Mouse (Mus musculus) mammary gland, adult 2 months (tissue): ENCODE data around the gene Gpr153. TPM values are rescaled to one million over a fixed set of nuclear protein-coding genes. Genes with fewer than 3 reads are reported as not detected.

ENCODE experiments used
- polyA plus RNA-seq: library from polyadenylated mRNA; depleted of rRNA; stranded (reverse); fragments of >200 nt; gene quantifications from 2 replicates; pipeline ENCODE4 v1.2.3, GENCODE M21; 2012; ENCODE audit warnings: low replicate concordance; rRNA removed

Gene Gpr153
- polyA plus RNA-seq: 44.3 and 85.3 TPM in 2 replicates

DNA sequence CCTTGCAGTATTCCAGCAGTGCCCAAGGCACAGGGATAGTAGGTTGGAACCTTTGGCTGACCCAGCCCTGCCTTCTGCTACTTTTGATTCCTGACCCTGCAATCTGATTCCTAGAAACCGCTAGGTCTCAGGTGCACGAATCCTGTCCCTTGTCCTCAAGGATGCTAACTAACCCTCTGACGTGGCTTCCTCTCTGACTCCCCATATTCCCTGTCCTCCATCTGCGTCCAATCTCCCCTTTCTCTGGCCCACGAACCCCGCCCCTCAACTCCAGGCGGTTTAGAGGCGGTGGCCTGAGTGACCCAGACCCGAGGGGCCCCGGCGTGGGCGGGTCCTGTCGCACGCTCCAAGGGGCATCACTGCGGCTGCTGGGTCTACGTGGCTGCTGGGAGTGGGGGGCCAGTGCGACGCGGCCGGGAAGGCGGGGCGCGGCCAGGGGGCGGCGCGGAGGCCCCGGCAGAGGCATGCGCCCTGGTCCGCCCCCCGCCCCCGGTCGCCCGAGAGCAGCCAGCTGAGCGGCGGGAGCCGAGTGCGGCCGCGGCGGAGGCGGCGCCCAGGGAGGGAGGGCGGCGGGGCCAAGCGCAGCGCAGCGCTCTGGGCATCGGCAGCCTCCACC is at the start of gene Gpr153:
Gpr153 (plus strand) TSS at position 612 of the 616 bp plus-strand sequence.

DNA sequence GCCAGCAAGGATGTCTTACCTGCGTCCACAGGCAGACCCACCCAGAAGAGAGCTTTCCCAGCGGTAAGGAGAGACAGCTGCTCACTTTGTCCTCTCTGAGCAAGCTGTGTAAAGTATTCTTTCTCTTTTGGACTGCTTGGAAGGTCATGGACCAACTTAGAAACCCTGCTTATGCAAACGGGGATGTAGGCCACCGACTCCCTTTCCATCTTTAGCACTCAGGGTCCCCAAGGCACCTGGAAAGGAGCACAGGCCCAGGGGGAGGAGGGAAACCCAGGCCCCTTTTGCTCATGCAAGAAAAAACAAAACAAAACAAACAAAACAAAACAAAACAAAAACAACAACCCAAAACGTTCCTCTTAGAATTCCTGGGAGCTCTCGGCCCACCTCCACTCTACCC is 17.5 kb downstream of the Gpr153 start, which contains the start of gene Hes3:
Hes3 (minus strand) TSS at position 101 of the 400 bp plus-strand sequence.

DNA sequence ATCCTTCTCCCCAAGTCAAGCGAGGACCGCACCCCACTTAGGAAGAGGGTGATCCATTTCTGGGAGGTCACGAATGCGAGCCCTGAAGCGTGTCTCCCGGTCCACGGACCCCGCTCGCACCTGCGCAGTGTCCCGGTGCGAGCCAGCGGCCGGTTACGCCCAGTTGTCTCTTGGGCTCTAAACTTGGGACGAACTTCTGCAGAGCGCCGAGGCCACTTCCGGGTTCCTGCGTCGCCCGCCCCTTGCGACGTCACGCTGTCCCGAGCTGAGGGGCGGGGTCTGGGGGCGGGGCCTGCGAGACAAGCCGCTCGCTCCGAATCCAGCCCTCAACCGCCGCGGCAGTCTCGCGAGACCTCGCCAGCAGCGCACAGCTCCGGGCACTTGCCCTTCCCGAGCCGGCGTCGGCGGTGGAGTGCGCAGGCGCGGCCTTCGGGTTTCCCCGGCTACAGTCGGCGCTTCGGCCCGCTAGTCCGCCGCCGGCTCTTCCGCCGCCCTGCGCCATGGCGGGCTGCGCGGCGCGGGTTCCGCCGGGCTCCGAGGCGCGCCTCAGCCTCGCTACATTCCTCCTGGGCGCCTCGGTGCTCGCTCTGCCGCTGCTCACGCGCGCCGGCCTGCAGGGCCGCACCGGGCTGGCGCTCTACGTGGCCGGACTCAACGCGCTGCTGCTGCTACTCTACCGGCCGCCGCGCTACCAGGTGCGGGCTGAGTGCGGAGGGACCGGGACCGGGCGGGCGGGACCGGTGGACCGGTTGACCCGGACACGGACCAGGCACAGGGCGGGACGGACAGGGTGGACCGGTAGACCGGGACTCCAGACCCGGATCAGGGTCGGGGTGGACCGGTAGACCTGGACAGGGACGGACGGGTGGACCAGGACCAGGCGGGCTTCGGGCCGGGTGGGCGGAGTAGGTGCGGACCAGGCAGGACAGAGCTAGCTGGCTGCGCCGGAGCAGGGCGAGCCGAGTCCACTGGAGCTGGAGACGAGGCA is 23.1 kb downstream of the Gpr153 start, which contains the start of gene Icmt:
Icmt (plus strand) TSS at position 354 of the 988 bp plus-strand sequence.

DNA sequence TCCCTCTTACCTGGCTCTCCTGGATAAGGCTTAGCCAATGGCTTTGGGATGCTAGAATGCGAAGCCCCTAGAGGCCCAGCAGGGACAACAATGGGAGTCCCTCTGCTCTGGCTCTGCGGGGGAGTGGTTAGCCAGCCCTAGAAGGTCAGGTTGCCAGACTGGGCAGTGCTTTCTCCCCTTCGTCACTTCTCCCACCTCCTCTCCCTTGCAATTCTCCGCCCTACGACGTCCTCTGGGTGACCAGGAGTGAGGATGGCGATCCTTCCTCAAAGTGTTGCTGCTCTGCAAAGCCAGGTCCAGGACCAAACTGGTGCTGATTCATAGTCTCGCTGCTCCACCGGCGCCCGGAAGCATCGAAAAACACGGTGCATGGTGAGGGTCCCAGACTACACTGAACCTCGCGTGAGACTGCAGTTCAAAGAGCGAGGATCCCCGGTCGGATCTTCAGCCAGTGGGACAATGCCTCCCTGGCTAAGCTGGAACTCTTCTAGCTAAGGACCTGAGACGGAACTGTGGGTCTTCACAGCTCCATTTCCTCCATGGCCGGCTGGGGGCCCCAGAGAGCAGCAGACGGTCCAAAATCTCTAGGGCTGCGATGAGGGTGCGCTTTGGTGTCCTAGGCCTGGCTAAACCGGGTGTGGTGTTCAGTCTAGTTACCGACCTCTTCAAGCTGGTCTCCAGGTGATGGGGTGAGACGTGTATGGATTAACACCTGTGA is 44.6 kb downstream of the Gpr153 start, which contains the start of gene Rnf207:
Rnf207 (minus strand) TSS at position 477 of the 718 bp plus-strand sequence.

DNA sequence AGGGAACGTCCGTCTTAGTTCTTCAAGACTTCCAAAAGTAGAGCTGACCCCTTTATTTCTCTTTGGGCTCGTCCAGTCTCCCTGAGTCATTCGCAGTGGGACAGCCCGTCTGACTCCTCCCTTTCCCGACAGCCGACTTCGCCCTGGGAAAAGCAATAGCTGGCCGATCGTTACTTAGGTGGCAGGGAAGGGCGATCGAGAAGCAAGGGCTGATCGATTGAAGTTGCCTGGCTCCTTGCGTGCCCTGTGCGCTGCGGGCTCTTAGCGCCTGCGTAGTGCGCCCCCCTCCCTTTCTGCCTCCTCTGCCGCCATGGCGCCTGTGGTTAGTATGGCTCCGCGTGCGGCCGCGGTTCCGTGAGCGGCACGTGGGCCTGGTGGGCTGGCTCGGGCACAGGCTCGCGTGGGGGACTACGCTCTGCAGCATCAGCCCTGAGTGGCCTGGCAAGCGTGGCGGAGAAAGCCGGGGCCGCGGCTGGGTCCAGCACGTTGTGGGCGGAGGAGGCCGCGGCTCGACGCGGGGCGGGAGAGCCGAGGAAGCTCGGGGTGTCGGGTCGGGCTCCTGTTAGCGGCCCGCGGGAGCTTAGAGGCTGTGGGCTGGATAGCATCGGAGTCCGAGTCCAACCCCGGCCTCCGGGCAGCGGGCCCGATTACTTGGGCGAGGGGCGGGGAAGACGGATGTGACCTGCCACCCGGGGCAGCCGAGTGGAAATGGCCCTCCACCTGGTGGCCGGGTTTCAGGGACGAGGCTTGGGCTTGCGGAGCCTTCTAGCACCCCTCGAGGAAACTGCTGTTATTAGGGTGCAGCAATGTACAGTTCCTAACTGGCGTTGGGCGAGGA is 51.8 kb downstream of the Gpr153 start, which contains the start of gene Rpl22:
Rpl22 (plus strand) TSS at position 169 of the 838 bp plus-strand sequence.

Other genes with a start within 250 kb of the Gpr153 start
- 10.8 and 17.5 TPM in 2 replicates for gene Zbtb48, start 246.6 kb upstream of the Gpr153 start, polyA plus RNA-seq
- gene Tas1r1, start 235.7 kb upstream of the Gpr153 start, polyA plus RNA-seq: 0.07 and 0.59 TPM in 2 replicates
- 21.4 and 28.0 TPM in 2 replicates for gene Nol9, start 234.9 kb upstream of the Gpr153 start, polyA plus RNA-seq
- 36.3 and 49.8 TPM in 2 replicates for gene Plekhg5, start 201.7 kb upstream of the Gpr153 start, polyA plus RNA-seq
- 22.6 and 29.2 TPM in 2 replicates for gene Tnfrsf25, start 158.3 kb upstream of the Gpr153 start, polyA plus RNA-seq
- gene Espn, start 121.9 kb upstream of the Gpr153 start, polyA plus RNA-seq: 2.4 and 6.5 TPM in 2 replicates
- gene Hes2, start 115.4 kb upstream of the Gpr153 start, polyA plus RNA-seq: 0.19 and 0.22 TPM in 2 replicates
- 19.6 and 21.3 TPM in 2 replicates for gene Acot7, start 96.1 kb upstream of the Gpr153 start, polyA plus RNA-seq
- not detected in 2 replicates for gene Hes3, start 17.4 kb downstream of the Gpr153 start, polyA plus RNA-seq
- 21.4 and 27.7 TPM in 2 replicates for gene Icmt, start 23.0 kb downstream of the Gpr153 start, polyA plus RNA-seq
- gene Rnf207, start 44.8 kb downstream of the Gpr153 start, polyA plus RNA-seq: 2.9 and 3.8 TPM in 2 replicates
- 24.0 and 42.5 TPM in 2 replicates for gene Rpl22, start 51.5 kb downstream of the Gpr153 start, polyA plus RNA-seq
- 0.11 and 0.12 TPM in 2 replicates for gene Chd5, start 64.4 kb downstream of the Gpr153 start, polyA plus RNA-seq
- gene Nphp4, start 202.5 kb downstream of the Gpr153 start, polyA plus RNA-seq: 0.85 and 1.8 TPM in 2 replicates
- 13.7 and 30.8 TPM in 2 replicates for gene Kcnab2, start 203.6 kb downstream of the Gpr153 start, polyA plus RNA-seq